In genomic region chr9:48357097-48357496, GRCm38 (mm10) we compare ENCODE assay signal across 19 mouse cellular contexts. TPM values are rescaled to one million over a fixed set of nuclear protein-coding genes. Genes with fewer than 3 reads are reported as not detected.
A peak's percentile ranks its signal among the peaks of the same experiment; 100 is the strongest.
DNase-seq lines count a peak whose midpoint lies in the region; ATAC-seq lines count a peak whose summit lies in the region.
"Had no signal": no experiment of that assay in that cellular context is flagged by ENCODE, and none has a peak within 500 bp of the region (broad histone marks: within the 10 kb centered on the region; RNA-seq: fewer than 3 reads in every experiment).

No protein-coding gene starts in this region.

- H3K27me3 ChIP-seq in midbrain, embryonic 13.5 days, result no peaks in the 10 kb centered on the region
- H3K27me3 ChIP-seq in midbrain, embryonic 11.5 days (ENCODE audit: control insufficient read depth, insufficient read depth, low read length), result no peaks in the 10 kb centered on the region
- H3K27me3 ChIP-seq: heart, embryonic 15.5 days had no signal

- ATAC-seq in inflammation-experienced regulatory T-cells, adult 6 months, result peak; percentile 63
- peak; percentile 50 for ATAC-seq in megakaryocyte, adult 5-6 weeks (ENCODE audit: poor library complexity, severe bottlenecking)
- ATAC-seq in midbrain, embryonic 13.5 days, result no peak
- no peak for ATAC-seq in midbrain, embryonic 11.5 days (ENCODE audit: low FRiP score)

- no peak overlapping the region for H3K4me3 ChIP-seq in midbrain, embryonic 13.5 days (replicated peaks)
- no peak overlapping the region for H3K4me3 ChIP-seq in midbrain, embryonic 11.5 days (ENCODE audit: low read depth, low read length)
- H3K4me3 ChIP-seq: heart, embryonic 15.5 days; hindbrain, embryonic 10.5 days; limb, embryonic 10.5 days; midbrain, embryonic 10.5 days had no signal

- no peak overlapping the region for H3K9ac ChIP-seq in midbrain, embryonic 13.5 days (replicated peaks)
- no peak overlapping the region for H3K9ac ChIP-seq in midbrain, embryonic 11.5 days (ENCODE audit: low read length)
- H3K9ac ChIP-seq: heart, embryonic 15.5 days had no signal

- no peaks in the 10 kb centered on the region for H3K9me3 ChIP-seq in midbrain, embryonic 13.5 days
- no peaks in the 10 kb centered on the region for H3K9me3 ChIP-seq in midbrain, embryonic 11.5 days (ENCODE audit: control insufficient read depth, low read length)
- H3K9me3 ChIP-seq: heart, embryonic 15.5 days; hindbrain, embryonic 10.5 days; limb, embryonic 10.5 days; midbrain, embryonic 10.5 days had no signal

- H3K4me1 ChIP-seq in midbrain, embryonic 13.5 days (replicated peaks), result no peaks in the 10 kb centered on the region
- no peaks in the 10 kb centered on the region for H3K4me1 ChIP-seq in midbrain, embryonic 11.5 days (ENCODE audit: control insufficient read depth, insufficient read depth, low read length)

- 95% methylated on average over 3 of the region's 3 CpGs for WGBS in midbrain, embryonic 13.5 days
- 88% methylated on average over 3 of the region's 3 CpGs for WGBS in midbrain, embryonic 11.5 days

- H3K36me3 ChIP-seq in midbrain, embryonic 13.5 days, result no peaks in the 10 kb centered on the region
- H3K36me3 ChIP-seq in midbrain, embryonic 11.5 days (ENCODE audit: control insufficient read depth, insufficient read depth, low read length), result no peaks in the 10 kb centered on the region
- H3K36me3 ChIP-seq: heart, embryonic 15.5 days; hindbrain, embryonic 10.5 days; limb, embryonic 10.5 days; midbrain, embryonic 10.5 days had no signal

- H3K27ac ChIP-seq in midbrain, embryonic 13.5 days, result no peak overlapping the region
- H3K27ac ChIP-seq in midbrain, embryonic 11.5 days (ENCODE audit: low read depth, low read length), result no peak overlapping the region
- H3K27ac ChIP-seq: heart, embryonic 15.5 days; hindbrain, embryonic 10.5 days; limb, embryonic 10.5 days; midbrain, embryonic 10.5 days had no signal

- peak; percentile 76 for DNase-seq in 416B (ENCODE audit: low read depth)
- DNase-seq in Muller cell, postnatal 12 days (ENCODE audit: inconsistent ontology term), result peak; percentile 89
- DNase-seq in gastrocnemius, postnatal 4 days (ENCODE audit: low spot score in 2 of 2), result no peak
- DNase-seq in midbrain, embryonic 11.5 days (ENCODE audit: low spot score, missing footprints), result no peak
- DNase-seq: cerebellum, adult 2 months; cerebellum, postnatal 36 days; gastrocnemius, postnatal 10 days; kidney, adult 9 months; kidney, postnatal 25 days; lung, adult 18-20 months; lung, postnatal 14 days; right cerebral cortex, adult 18-20 months had no signal

- no peak overlapping the region for H3K4me2 ChIP-seq in midbrain, embryonic 13.5 days (replicated peaks)
- H3K4me2 ChIP-seq in midbrain, embryonic 11.5 days, result no peak overlapping the region
- H3K4me2 ChIP-seq: heart, embryonic 15.5 days had no signal

RNA-seq across cellular contexts. Expression of gene Nxpe2, which starts 3.8 kb away (rescaled TPM):
- polyA plus RNA-seq in inflammation-experienced regulatory T-cells, adult 6 months (2017; shearing (Covaris generic)), result under 1 TPM in 1 of 3 experiments, not detected in 2; 0.46 TPM
- total RNA-seq in megakaryocyte, adult 5-6 weeks (2015), result 6.7 and 12.1 TPM in 2 replicates
- total RNA-seq in megakaryocyte, adult 5-6 weeks (2017), result 1.6 and 9.4 TPM in 2 replicates
- 0.38 and 0.62 TPM in 2 replicates for polyA plus RNA-seq in midbrain, embryonic 13.5 days (2015; fragmentation: Nextera tagmentation; extraction: Ambion mirVana)
- total RNA-seq in gastrocnemius, postnatal 4 days (2021), result 1 to 10 TPM; 1.5 to 2.3 TPM
- 1.3 and 1.7 TPM in 2 replicates for polyA plus RNA-seq in midbrain, embryonic 11.5 days (2014; fragmentation: Nextera tagmentation; extraction: Ambion mirVana)

Comparison
In these comparisons a context has a peak if more than half of its experiments do, and no peak if none do; other contexts are left out.
1. DNase-seq: peak in 416B (single experiment) and Muller cell, postnatal 12 days (single experiment); none in gastrocnemius, postnatal 4 days (0 of 2) and midbrain, embryonic 11.5 days (single experiment).
2. ATAC-seq: peak in inflammation-experienced regulatory T-cells, adult 6 months (single experiment) and megakaryocyte, adult 5-6 weeks (single experiment); none in midbrain, embryonic 13.5 days (single experiment) and midbrain, embryonic 11.5 days (single experiment).